Mouse (Mus musculus) G1E (cell line): ENCODE data around the gene Kctd20.

Source experiments
- CTCF ChIP-seq: IDR thresholded peaks from 2 replicates; pipeline ENCODE4 v1.5.1; 2012; ENCODE audit warnings: low read depth, low read length, inconsistent platforms, mixed read lengths
- GATA1 ChIP-seq: IDR thresholded peaks from 2 replicates; pipeline ENCODE4 v1.6.1; 2012; ENCODE audit warnings: borderline replicate concordance, low read length, inconsistent platforms, mixed read lengths
- POLR2AphosphoS5 ChIP-seq: IDR thresholded peaks from 2 replicates; pipeline ENCODE4 v1.6.1; 2012; ENCODE audit warnings: low read depth, low read length, inconsistent platforms; ENCODE audit not compliant: insufficient replicate concordance
- TAL1 ChIP-seq: conservative IDR thresholded peaks from 2 replicates; pipeline ENCODE4 v1.6.1; 2012; ENCODE audit warnings: low read depth, low read length, inconsistent platforms, mixed read lengths

DNA sequence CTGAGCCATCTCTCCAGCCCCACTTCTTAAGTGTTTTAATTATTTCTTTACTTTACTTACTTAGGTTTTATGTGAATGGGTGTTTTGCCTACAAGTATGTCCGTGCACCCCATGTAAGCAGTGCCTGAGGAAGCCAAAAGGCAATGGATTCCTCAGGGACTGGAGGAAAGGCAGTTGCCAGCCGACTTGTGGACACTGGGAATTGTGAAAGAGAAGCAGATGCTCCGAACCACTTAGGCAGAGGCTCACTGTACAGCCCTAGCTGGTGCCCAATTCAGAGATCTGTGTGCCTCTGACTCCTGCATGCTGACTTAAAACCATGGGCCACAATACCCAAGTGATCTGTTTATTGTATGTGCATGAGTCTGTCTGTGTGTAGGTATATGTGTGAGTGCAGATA is 37.2 kb downstream of the Kctd20 start:
- TF ChIP-seq CTCF (no peak), GATA1 (no peak), POLR2AphosphoS5 (no peak), TAL1 (no peak)
